Mouse (Mus musculus): ENCODE data around the gene Dock8. TPM values are rescaled to one million over a fixed set of nuclear protein-coding genes. Genes with fewer than 3 reads are reported as not detected.

Dock8 gene
- total and polyA plus RNA-seq, 3 experiments: 9.8 to 37.5 (median 22.4) TPM

DNA sequence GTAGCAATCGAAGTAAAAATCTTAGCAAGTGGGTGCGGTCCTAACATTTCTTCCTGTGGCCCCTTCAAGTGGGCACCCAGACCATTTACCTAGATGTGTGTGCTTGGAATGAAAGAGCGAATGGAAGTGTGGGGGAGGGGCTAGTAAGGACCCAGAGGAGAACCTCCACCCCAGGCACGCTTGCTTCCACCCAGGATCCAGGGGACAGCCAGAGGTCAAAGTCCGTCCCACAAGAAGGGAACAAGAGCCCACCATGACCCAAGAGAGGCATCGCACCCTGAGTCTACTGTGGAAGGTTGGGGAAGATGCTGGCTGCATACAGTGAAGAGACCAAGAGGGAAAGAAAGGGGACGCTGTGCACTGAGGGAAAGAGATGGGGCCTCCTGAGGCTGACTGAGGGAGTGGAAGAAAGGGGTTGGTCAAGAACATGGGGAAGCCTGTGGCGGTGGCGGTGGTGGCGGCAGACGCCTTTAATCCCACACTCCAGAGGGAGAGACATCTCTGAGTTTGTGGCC is 209.3 kb downstream of the Dock8 start:
- H3K4me3 ChIP-seq (replicated peaks in 1 of 3; ENCODE audit: low read depth in 2 of 3, low read length in 2 of 3, poor library complexity in 1 of 3): no peak overlapping the region
- no peaks in the 10 kb centered on the region for H3K9me3 ChIP-seq (replicated peaks; ENCODE audit: low read length)
- H3K79me2 ChIP-seq (replicated peaks; ENCODE audit: control insufficient read depth, extremely low read depth, insufficient read depth, poor library complexity, severe bottlenecking): no peaks in the 10 kb centered on the region
- in situ Hi-C loops (cut with MboI; ENCODE audit: low pct_ligation_motif_present, low pct_unique_long_range_greater_than_20kb, low sequenced_read_pairs) (loop anchor here (25.0 kb wide), 1 partner anchor 229 kb away; no protein-coding TSS in a partner anchor), dilution Hi-C loops (cut with MboI; ENCODE audit: extremely low pct_ligation_motif_present, extremely low pct_unique_long_range_greater_than_20kb, low sequenced_read_pairs) (no loop called here)
- DNase-seq (ENCODE audit: extremely low read depth): no peak
- H3K4me1 ChIP-seq (ENCODE audit: control insufficient read depth in 1 of 2, insufficient read depth in 2 of 2): peaks cover 0 to 8% of the 10 kb centered on the region in 2 experiments; a peak in 3 of 4 replicates
- TF ChIP-seq EP300 (IDR thresholded peaks at IDR 0.05; ENCODE audit: low read length) (no peak), MXI1 (IDR thresholded peaks at IDR 0.05; ENCODE audit: low read depth, low read length) (no peak), ZC3H11A (IDR thresholded peaks at IDR 0.05; ENCODE audit: low read depth, low read length) (no peak), RAD21 (IDR thresholded peaks at IDR 0.05; ENCODE audit: low read depth, low read length) (no peak), PAX5 (IDR thresholded peaks at IDR 0.05; ENCODE audit: low read length) (no peak), POLR2A (IDR thresholded peaks at IDR 0.05; ENCODE audit: low read depth, low read length) (no peak), POLR2AphosphoS2 (IDR thresholded peaks at IDR 0.05; ENCODE audit: low read depth, low read length) (no peak), SMC3 (IDR thresholded peaks at IDR 0.05; ENCODE audit: low read depth, low read length) (no peak), JUND (conservative IDR thresholded peaks at IDR 0.05; ENCODE audit: low read depth, low read length) (no peak), CHD1 (IDR thresholded peaks at IDR 0.05; ENCODE audit: low read depth, low read length) (no peak), KAT2A (IDR thresholded peaks at IDR 0.05; ENCODE audit: insufficient replicate concordance, low read length) (no peak), MAZ (IDR thresholded peaks at IDR 0.05; ENCODE audit: low read depth, low read length) (no peak), MEF2A (IDR thresholded peaks at IDR 0.05; ENCODE audit: borderline replicate concordance, low read depth, low read length) (no peak)
- H3K36me3 ChIP-seq (replicated peaks in 1 of 2; ENCODE audit: control insufficient read depth in 1 of 2, insufficient read depth in 1 of 2, low read length in 1 of 2): peaks cover 0 to under 1% of the 10 kb centered on the region in 2 experiments
- no peaks in the 10 kb centered on the region for H3K27me3 ChIP-seq (replicated peaks)
- H3K27ac ChIP-seq (ENCODE audit: insufficient read depth, low read depth): no peak overlapping the region
- H3K4me2 ChIP-seq (ENCODE audit: insufficient read depth, low read depth, poor library complexity, severe bottlenecking): no peak overlapping the region
- H3K9ac ChIP-seq (ENCODE audit: insufficient read depth, low read depth): no peak overlapping the region

DNA sequence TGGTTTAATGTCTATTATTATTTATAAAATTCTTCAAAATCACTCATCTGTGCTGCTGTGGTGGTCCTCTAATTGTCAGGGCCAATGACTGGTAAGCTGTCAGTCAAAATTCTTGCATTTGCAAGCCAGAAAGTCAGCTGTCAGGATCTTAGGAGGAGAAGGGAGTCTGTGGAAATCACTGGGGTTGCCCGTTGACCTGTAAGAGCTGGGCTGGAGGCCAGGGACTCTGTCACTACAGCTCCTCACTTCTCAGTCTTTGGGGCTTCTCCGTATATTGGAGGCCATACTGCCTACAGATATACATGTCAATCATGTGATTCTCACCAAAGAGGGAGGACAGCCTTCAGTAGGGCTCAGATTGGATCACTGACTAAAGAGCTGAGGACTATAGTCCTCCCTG is 221.3 kb downstream of the Dock8 start:
- H3K4me1 ChIP-seq (ENCODE audit: control insufficient read depth in 1 of 2, insufficient read depth in 2 of 2): peaks cover 0 to 2% of the 10 kb centered on the region in 2 experiments; a peak in 1 of 4 replicates
- TF ChIP-seq MYC (IDR thresholded peaks at IDR 0.05; ENCODE audit: low read depth, low read length): no peak
- no peak for TF ChIP-seq EP300 (IDR thresholded peaks at IDR 0.05; ENCODE audit: low read length)
- TF ChIP-seq ZNF384 (IDR thresholded peaks at IDR 0.05; ENCODE audit: low read depth, low read length): no peak
- no peak for TF ChIP-seq TCF12 (IDR thresholded peaks at IDR 0.05; ENCODE audit: low read depth, low read length)
- no peak for TF ChIP-seq PAX5 (IDR thresholded peaks at IDR 0.05; ENCODE audit: low read length)
- in situ Hi-C loops (cut with MboI; ENCODE audit: low pct_ligation_motif_present, low pct_unique_long_range_greater_than_20kb, low sequenced_read_pairs) (loop anchor here (25.0 kb wide), 1 partner anchor 217 kb away; no protein-coding TSS in a partner anchor), dilution Hi-C loops (cut with MboI; ENCODE audit: extremely low pct_ligation_motif_present, extremely low pct_unique_long_range_greater_than_20kb, low sequenced_read_pairs) (no loop called here)
- no peak for DNase-seq (ENCODE audit: extremely low read depth)
- H3K36me3 ChIP-seq (replicated peaks in 1 of 2; ENCODE audit: control insufficient read depth in 1 of 2, insufficient read depth in 1 of 2, low read length in 1 of 2): no peaks in the 10 kb centered on the region
- no peaks in the 10 kb centered on the region for H3K27me3 ChIP-seq (replicated peaks)
- H3K4me3 ChIP-seq (replicated peaks in 1 of 3; ENCODE audit: low read depth in 2 of 3, low read length in 2 of 3, poor library complexity in 1 of 3): no peak overlapping the region
- H3K27ac ChIP-seq (ENCODE audit: insufficient read depth, low read depth): no peak overlapping the region
- no peak overlapping the region for H3K9ac ChIP-seq (ENCODE audit: insufficient read depth, low read depth)
- H3K79me2 ChIP-seq (replicated peaks; ENCODE audit: control insufficient read depth, extremely low read depth, insufficient read depth, poor library complexity, severe bottlenecking): no peaks in the 10 kb centered on the region
- H3K4me2 ChIP-seq (ENCODE audit: insufficient read depth, low read depth, poor library complexity, severe bottlenecking): no peak overlapping the region
- peaks cover 4% of the 10 kb centered on the region for H3K9me3 ChIP-seq (replicated peaks; ENCODE audit: low read length)
